22 mouse cellular contexts compared by ENCODE assay signal in the genomic region with DNA sequence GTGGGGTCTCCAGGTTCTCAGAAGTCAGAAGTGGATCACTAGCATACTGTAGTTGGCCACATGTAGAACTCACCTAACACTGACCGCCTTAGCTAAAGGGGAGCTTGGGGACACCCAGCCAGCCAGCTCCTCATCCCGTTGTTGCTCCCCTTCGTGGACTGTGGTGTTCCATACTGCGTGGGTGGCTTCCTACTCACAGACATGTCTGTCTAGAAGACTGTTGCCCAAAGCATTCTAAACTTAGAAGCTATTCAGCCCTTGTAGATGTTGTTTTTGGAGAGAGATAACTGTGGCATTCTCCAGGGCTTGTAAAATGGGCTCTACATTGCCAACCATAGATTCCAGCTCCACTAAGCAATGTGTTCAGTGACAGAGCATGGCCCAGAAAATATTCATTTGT.
DNase-seq lines count a peak whose midpoint lies in the region; ATAC-seq and TF ChIP-seq lines count a peak whose summit lies in the region.
"Had no signal": no experiment of that assay in that cellular context is flagged by ENCODE, and none has a peak within 500 bp of the region (broad histone marks: within the 10 kb centered on the region; RNA-seq: fewer than 3 reads in every experiment).

No protein-coding gene starts in this region.

- peak overlapping the region; percentile 1 to 6; a peak in 2 of 4 replicates for H3K27ac ChIP-seq in heart, embryonic 14.5 days (replicated peaks in 1 of 2; ENCODE audit: control insufficient read depth in 1 of 2, insufficient read depth in 1 of 2, low read depth in 2 of 2, low read length in 2 of 2)
- H3K27ac ChIP-seq in heart, embryonic 12.5 days (ENCODE audit: poor library complexity, severe bottlenecking) = no peak overlapping the region
- H3K27ac ChIP-seq: embryonic facial prominence, embryonic 10.5 days; forebrain, embryonic 13.5 days; hindbrain, embryonic 10.5 days; hindbrain, embryonic 14.5 days; intestine, embryonic 15.5 days had no signal

- no peak for TF ChIP-seq POLR2A in myocyte (IDR thresholded peaks at IDR 0.05; ENCODE audit: insufficient read length, low read depth)

- H3K4me2 ChIP-seq in heart, embryonic 14.5 days (ENCODE audit: low read length) = no peak overlapping the region
- H3K4me2 ChIP-seq in heart, embryonic 12.5 days = no peak overlapping the region
- peak overlapping the region; percentile 14 for H3K4me2 ChIP-seq in myocyte (ENCODE audit: low read depth)
- H3K4me2 ChIP-seq: forebrain, embryonic 13.5 days; heart, embryonic 11.5 days; hindbrain, embryonic 14.5 days; intestine, embryonic 15.5 days had no signal

- DNase-seq in frontal cortex, postnatal 14 days (ENCODE audit: low spot score in 2 of 2) = no peak
- peak; percentile 46 for DNase-seq in layer of hippocampus, adult 9-11 months
- DNase-seq in layer of hippocampus, postnatal 25 days (ENCODE audit: extremely low spot score in 1 of 2, low spot score in 1 of 2) = no peak
- no peak for DNase-seq in adrenal gland, postnatal 25 days
- DNase-seq: adrenal gland, postnatal 14 days; B cell, adult 2 months; cerebellum, adult 2 months; cerebellum, postnatal 10 days; gastrocnemius, postnatal 25 days; kidney, adult 18-20 months had no signal

- H3K36me3 ChIP-seq in heart, embryonic 14.5 days (ENCODE audit: control insufficient read depth, insufficient read depth, low read length) = no peaks in the 10 kb centered on the region
- H3K36me3 ChIP-seq in heart, embryonic 12.5 days = no peaks in the 10 kb centered on the region
- no peaks in the 10 kb centered on the region for H3K36me3 ChIP-seq in myocyte (ENCODE audit: control insufficient read depth, insufficient read depth)
- H3K36me3 ChIP-seq: embryonic facial prominence, embryonic 10.5 days; hindbrain, embryonic 10.5 days; intestine, embryonic 15.5 days had no signal

- no peak overlapping the region for H3ac ChIP-seq in myocyte (ENCODE audit: control insufficient read depth, insufficient read length)

- WGBS in heart, embryonic 14.5 days = 39% methylated on average over 4 of the region's 4 CpGs
- 51% methylated on average over 4 of the region's 4 CpGs for WGBS in heart, embryonic 12.5 days

- H3K27me3 ChIP-seq in heart, embryonic 14.5 days (ENCODE audit: control insufficient read depth, insufficient read depth, low read length) = no peaks in the 10 kb centered on the region
- no peaks in the 10 kb centered on the region for H3K27me3 ChIP-seq in heart, embryonic 12.5 days (replicated peaks)
- H3K27me3 ChIP-seq in myocyte (ENCODE audit: control insufficient read depth, insufficient read depth, insufficient read length) = no peaks in the 10 kb centered on the region
- H3K27me3 ChIP-seq: forebrain, embryonic 13.5 days; intestine, embryonic 15.5 days had no signal

- peaks cover 2 to 10% of the 10 kb centered on the region in 2 experiments for H3K4me1 ChIP-seq in heart, embryonic 14.5 days (ENCODE audit: control insufficient read depth in 2 of 2, insufficient read depth in 2 of 2, low read length in 2 of 2)
- H3K4me1 ChIP-seq in heart, embryonic 12.5 days (replicated peaks) = peaks cover 7% of the 10 kb centered on the region
- H3K4me1 ChIP-seq: forebrain, embryonic 13.5 days; hindbrain, embryonic 10.5 days; intestine, embryonic 15.5 days had no signal

- no peaks in the 10 kb centered on the region for H3K79me2 ChIP-seq in myocyte (ENCODE audit: control insufficient read depth, insufficient read depth)

- ATAC-seq in frontal cortex, adult (ENCODE audit: low TSS enrichment) = peak; percentile 83
- ATAC-seq in heart, embryonic 14.5 days (ENCODE audit: insufficient number of reproducible peaks, insufficient read depth, low FRiP score, low read depth) = no peak
- no peak for ATAC-seq in heart, embryonic 12.5 days (ENCODE audit: insufficient number of reproducible peaks, low FRiP score)
- ATAC-seq: CD4-positive, CD25-positive, alpha-beta regulatory T cell, adult 4 months; forebrain, embryonic 13.5 days; intestine, embryonic 15.5 days had no signal

- no peak overlapping the region for H3K4me3 ChIP-seq in heart, embryonic 14.5 days (ENCODE audit: control insufficient read depth in 1 of 2, insufficient read depth in 1 of 2, low read depth in 1 of 2, low read length in 2 of 2)
- H3K4me3 ChIP-seq in heart, embryonic 12.5 days = no peak overlapping the region
- H3K4me3 ChIP-seq in myocyte = no peak overlapping the region
- H3K4me3 ChIP-seq: embryonic facial prominence, embryonic 10.5 days; forebrain, embryonic 13.5 days; hindbrain, embryonic 10.5 days; intestine, embryonic 15.5 days had no signal

- H3K9me3 ChIP-seq in heart, embryonic 14.5 days (ENCODE audit: control insufficient read depth, low read length) = no peaks in the 10 kb centered on the region
- no peaks in the 10 kb centered on the region for H3K9me3 ChIP-seq in heart, embryonic 12.5 days (replicated peaks)
- H3K9me3 ChIP-seq: embryonic facial prominence, embryonic 10.5 days; forebrain, embryonic 13.5 days; G1E; hindbrain, embryonic 10.5 days; intestine, embryonic 15.5 days had no signal

- no peak overlapping the region for H3K9ac ChIP-seq in heart, embryonic 14.5 days (ENCODE audit: low read length)
- H3K9ac ChIP-seq in heart, embryonic 12.5 days = no peak overlapping the region
- H3K9ac ChIP-seq: forebrain, embryonic 13.5 days; hindbrain, embryonic 14.5 days; intestine, embryonic 15.5 days had no signal

TF ChIP-seq in myocyte, 11 proteins besides CTCF, POLR2A, EP300 and RAD21:
- TF ChIP-seq USF1 (IDR thresholded peaks at IDR 0.05; ENCODE audit: low read depth) (no peak), TCF12 (IDR thresholded peaks at IDR 0.05; ENCODE audit: insufficient read depth, poor library complexity, severe bottlenecking) (no peak), MYOG (IDR thresholded peaks at IDR 0.05; ENCODE audit: control insufficient read depth in 1 of 3, insufficient read depth in 1 of 3, insufficient read length in 2 of 3, low read depth in 2 of 3) (peak in 1 of 3 experiments; percentile 27), MYOD1 (IDR thresholded peaks at IDR 0.05; ENCODE audit: control insufficient read depth in 1 of 3, insufficient read length in 2 of 3, low read depth in 2 of 3) (peak in 1 of 3 experiments; percentile 18)
